Mouse (Mus musculus) megakaryocyte, embryonic 14.5 days (primary cell): ENCODE measurements around the gene Gpx3. TPM values are rescaled to one million over a fixed set of nuclear protein-coding genes. Genes with fewer than 3 reads are reported as not detected.

Experiments used
- H3K27me3 ChIP-seq: replicated peaks from 2 replicates; pipeline ENCODE3; 2012; ENCODE audit warnings: inconsistent platforms
- H3K36me3 ChIP-seq: replicated peaks from 2 replicates; pipeline ENCODE3; 2012; ENCODE audit warnings: low read length, inconsistent platforms, mixed read lengths
- H3K4me1 ChIP-seq: 2 replicates; pipeline ENCODE4 v1.6.1; 2012; ENCODE audit warnings: inconsistent platforms
- H3K4me3 ChIP-seq: replicated peaks from 2 replicates; pipeline ENCODE3; 2012; ENCODE audit warnings: moderate library complexity, mild to moderate bottlenecking, inconsistent platforms
- H3K9me3 ChIP-seq: 2 replicates; pipeline ENCODE4 v1.6.1; 2012; ENCODE audit warnings: inconsistent platforms
- FLI1 ChIP-seq: IDR thresholded peaks from 2 replicates; pipeline ENCODE4 v1.6.1; 2012; ENCODE audit warnings: low read length, inconsistent platforms, mixed read lengths
- GATA1 ChIP-seq: IDR thresholded peaks from 3 replicates; pipeline ENCODE4 v1.6.1; 2012; ENCODE audit warnings: mixed read lengths, low read length, inconsistent platforms, borderline replicate concordance
- polyA plus RNA-seq: library from polyadenylated mRNA; stranded (reverse); fragments of >175 nt; gene quantifications from 2 replicates; pipeline ENCODE4 v1.2.3, GENCODE M21; 2012; ENCODE audit warnings: low replicate concordance; ENCODE audit not compliant: insufficient read depth

Gpx3 gene
- polyA plus RNA-seq, 1 experiment = 34.2 TPM

DNA sequence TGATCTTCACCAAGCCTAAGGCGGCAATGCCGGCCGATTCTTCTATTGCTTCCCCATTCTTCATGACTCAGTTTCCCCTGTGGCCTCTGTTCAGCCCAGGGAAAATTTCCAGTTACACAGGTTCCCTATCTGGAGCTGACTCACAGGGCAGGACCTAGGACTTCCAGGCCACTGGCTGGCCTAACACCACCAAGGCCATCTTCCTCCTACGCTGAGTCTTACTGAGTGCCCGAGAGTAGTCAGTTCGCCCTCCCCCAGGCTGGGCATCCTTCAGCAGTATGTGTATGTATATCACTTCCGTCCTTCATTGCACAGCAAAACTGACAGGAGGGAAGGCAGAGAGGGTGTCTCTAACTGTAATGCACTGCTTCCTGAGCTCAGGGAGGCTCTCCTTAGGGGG, 31.9 kb downstream of the Gpx3 start:
- no peaks in the 10 kb centered on the region for H3K27me3 ChIP-seq
- H3K36me3 ChIP-seq = peaks cover 98% of the 10 kb centered on the region
- peak overlapping the region; percentile 24 for H3K4me3 ChIP-seq
- no peak for TF ChIP-seq FLI1
- no peak for TF ChIP-seq GATA1
- peaks cover 65% of the 10 kb centered on the region for H3K4me1 ChIP-seq
- no peaks in the 10 kb centered on the region for H3K9me3 ChIP-seq

DNA sequence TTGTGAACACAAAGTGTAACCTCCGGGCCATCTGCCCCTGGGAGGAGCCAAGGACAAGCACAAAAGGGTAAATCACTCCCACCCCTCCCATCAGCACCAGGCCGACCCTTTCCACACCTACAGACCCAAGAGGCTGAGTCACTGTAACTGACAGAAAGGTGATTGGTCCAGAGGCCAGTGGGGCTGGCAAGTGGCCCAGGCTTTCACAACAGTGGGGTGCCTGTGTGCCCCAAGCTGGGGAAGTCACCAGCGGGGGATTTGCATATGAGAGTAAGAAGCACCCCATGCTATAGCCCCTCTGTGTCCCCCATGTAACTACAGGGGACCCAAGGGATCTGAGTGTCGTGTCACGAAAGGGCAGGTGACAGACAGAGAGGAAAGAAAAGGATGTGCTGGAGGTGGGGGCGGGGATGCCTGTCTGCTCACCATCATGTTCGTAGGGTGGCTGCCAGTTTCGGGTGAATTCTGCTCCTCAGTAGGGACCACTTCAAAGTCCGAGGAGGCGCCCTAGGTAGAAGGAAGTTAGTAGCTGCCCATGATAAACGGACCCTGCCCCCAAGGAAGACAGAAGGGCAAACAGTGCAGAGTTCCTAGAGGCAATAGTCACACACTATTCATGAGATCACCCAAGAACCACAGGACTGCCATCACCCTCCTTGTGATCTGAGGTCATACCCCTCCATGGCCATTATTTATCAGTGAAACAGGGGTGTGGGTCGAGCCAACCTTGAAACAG, 34.0 kb downstream of the Gpx3 start:
- Histone ChIP-seq H3K4me1 (peaks cover 79% of the 10 kb centered on the region), H3K9me3 (no peaks in the 10 kb centered on the region), H3K36me3 (peaks cover 98% of the 10 kb centered on the region), H3K27me3 (no peaks in the 10 kb centered on the region), H3K4me3 (no peak overlapping the region)
- TF ChIP-seq FLI1 (no peak), GATA1 (no peak)

DNA sequence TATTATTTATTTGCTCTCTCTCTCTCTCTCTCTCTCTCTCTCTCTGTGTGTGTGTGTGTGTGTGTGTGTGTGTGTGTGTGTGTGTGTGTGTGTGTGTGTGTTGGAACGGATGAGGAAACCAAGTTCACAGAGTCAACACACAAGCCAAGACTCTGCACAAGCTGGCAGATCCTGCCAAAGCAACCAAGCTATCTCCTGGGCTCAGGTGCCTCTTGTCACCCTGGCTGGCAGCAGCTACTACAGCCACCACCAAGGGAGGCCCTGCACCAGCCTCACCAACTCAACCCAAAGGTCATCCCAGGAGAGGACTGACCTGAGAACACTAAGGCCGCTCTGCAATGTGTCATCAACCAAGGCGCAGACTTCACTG, 34.5 kb downstream of the Gpx3 start:
- no peaks in the 10 kb centered on the region for H3K27me3 ChIP-seq
- H3K4me3 ChIP-seq = no peak overlapping the region
- no peaks in the 10 kb centered on the region for H3K9me3 ChIP-seq
- TF ChIP-seq GATA1 = no peak
- TF ChIP-seq FLI1 = no peak
- peaks cover 98% of the 10 kb centered on the region for H3K36me3 ChIP-seq
- peaks cover 84% of the 10 kb centered on the region for H3K4me1 ChIP-seq

GRCm38 (mm10) chr11:54939501-54939900, 37.2 kb downstream of the Gpx3 start:
- TF ChIP-seq FLI1 = no peak
- no peak for TF ChIP-seq GATA1
- peaks cover 95% of the 10 kb centered on the region for H3K36me3 ChIP-seq
- no peaks in the 10 kb centered on the region for H3K27me3 ChIP-seq
- peaks cover 88% of the 10 kb centered on the region for H3K4me1 ChIP-seq
- H3K4me3 ChIP-seq = no peak overlapping the region
- no peaks in the 10 kb centered on the region for H3K9me3 ChIP-seq

DNA sequence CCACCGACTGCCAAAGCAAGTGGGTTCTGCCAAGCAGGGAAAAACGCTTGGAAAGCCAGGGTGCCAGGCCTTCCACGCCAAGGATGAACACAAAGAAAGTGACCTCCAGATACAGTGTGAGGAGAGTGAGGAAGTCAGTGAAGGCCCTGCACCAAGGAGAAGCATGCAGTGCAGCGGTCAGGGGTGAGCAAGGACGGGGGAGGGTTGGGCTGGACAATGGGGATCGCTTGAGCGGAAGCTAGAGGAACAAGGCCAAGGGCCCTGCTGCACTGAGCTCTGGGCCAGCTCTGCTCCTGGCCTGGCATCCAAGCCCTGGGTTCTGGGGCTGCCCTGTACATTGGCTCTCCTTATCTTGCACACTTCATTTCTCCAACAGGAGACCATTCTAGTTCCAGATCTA, 37.8 kb downstream of the Gpx3 start:
- Histone ChIP-seq H3K9me3 (no peaks in the 10 kb centered on the region), H3K4me1 (peaks cover 88% of the 10 kb centered on the region), H3K27me3 (no peaks in the 10 kb centered on the region), H3K36me3 (peaks cover 96% of the 10 kb centered on the region), H3K4me3 (no peak overlapping the region)
- TF ChIP-seq GATA1 (no peak), FLI1 (no peak)

- Histone ChIP-seq H3K4me1 (peaks cover 74% of the 10 kb centered on the region), H3K9me3 (no peaks in the 10 kb centered on the region), H3K4me3 (no peak overlapping the region), H3K36me3 (peaks cover 90% of the 10 kb centered on the region), H3K27me3 (no peaks in the 10 kb centered on the region)
- no peak for TF ChIP-seq FLI1
- no peak for TF ChIP-seq GATA1
These were observed 42.4 kb downstream of the Gpx3 start for GRCm38 (mm10) chr11:54944702-54945101.

DNA sequence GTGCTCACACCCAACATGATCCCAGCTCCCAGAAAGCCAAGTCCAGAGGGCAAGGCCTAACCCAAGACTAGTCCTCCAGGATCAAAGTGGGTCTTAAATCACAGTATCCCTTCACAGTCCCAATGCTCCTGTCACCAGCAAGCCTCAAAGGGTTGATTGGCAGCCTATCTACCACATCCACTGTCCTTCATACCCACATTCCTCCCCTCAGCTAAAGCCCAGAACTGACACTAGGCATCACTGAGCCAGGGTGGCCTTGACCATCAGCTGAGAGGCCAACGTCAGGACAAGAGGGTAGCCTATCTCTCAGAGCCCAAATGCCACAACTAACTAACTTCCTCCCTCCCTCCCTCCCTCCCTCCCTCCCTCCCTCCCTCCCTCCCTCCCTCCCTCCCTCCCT, 47.5 kb downstream of the Gpx3 start:
- Histone ChIP-seq H3K4me1 (peaks cover 80% of the 10 kb centered on the region), H3K36me3 (peaks cover 72% of the 10 kb centered on the region), H3K27me3 (no peaks in the 10 kb centered on the region), H3K4me3 (peak overlapping the region; percentile 70), H3K9me3 (no peaks in the 10 kb centered on the region)
- no peak for TF ChIP-seq FLI1
- TF ChIP-seq GATA1 = no peak

DNA sequence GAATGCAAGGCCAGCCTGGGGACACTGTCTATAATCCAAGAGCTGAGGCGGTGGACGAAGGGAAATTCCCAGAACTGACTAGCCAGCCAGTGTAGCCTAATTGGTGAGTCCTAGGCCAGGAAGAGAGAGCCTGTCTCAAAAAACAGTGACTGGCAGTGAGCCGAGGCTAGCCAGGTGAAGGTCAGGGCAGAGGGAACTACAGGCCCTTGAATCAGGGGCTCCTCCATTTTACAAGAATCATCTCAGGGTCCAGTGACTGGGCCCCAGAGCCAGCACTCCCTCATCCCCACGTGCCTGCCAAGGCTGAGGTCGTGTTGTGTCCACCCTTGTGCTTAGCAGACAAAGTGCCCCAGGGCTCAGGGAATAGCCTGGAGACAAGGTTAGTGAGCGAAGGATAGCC, 48.4 kb downstream of the Gpx3 start:
- Histone ChIP-seq H3K27me3 (no peaks in the 10 kb centered on the region), H3K4me1 (peaks cover 81% of the 10 kb centered on the region), H3K4me3 (peak overlapping the region; percentile 48), H3K9me3 (no peaks in the 10 kb centered on the region), H3K36me3 (peaks cover 66% of the 10 kb centered on the region)
- TF ChIP-seq GATA1 (no peak), FLI1 (no peak)

DNA sequence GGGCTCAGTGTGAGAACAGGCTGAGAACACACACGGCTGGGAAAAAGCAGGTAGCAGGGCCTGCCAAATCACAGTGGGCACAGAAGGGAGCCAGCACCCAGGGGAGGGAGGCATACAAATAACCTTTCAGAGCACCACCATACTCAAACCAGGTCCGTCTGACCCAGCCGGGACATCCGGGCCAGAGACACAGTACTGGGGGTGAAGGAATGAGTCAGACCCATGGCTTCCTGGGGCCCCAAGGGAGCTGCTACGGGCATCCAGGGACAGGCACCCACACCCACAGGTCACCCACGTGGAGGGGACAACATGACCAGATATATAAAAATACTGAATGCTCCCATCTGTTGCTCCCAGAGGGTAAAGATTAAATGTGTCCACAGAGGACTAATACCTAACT, 50.4 kb downstream of the Gpx3 start:
- Histone ChIP-seq H3K4me1 (peaks cover 86% of the 10 kb centered on the region), H3K36me3 (peaks cover 54% of the 10 kb centered on the region), H3K27me3 (no peaks in the 10 kb centered on the region), H3K9me3 (no peaks in the 10 kb centered on the region), H3K4me3 (peak overlapping the region; percentile 86)
- no peak for TF ChIP-seq FLI1
- TF ChIP-seq GATA1 = no peak

- TF ChIP-seq GATA1 = no peak
- TF ChIP-seq FLI1 = no peak
- H3K4me1 ChIP-seq = peaks cover 92% of the 10 kb centered on the region
- no peaks in the 10 kb centered on the region for H3K27me3 ChIP-seq
- peak overlapping the region; percentile 69 for H3K4me3 ChIP-seq
- no peaks in the 10 kb centered on the region for H3K9me3 ChIP-seq
- peaks cover 53% of the 10 kb centered on the region for H3K36me3 ChIP-seq
These were observed 51.8 kb downstream of the Gpx3 start for GRCm38 (mm10) chr11:54953993-54954446.
